Mouse (Mus musculus) brain, embryonic 14.5 days (tissue): ENCODE results near the gene Fancd2.

Experiments
- CTCF ChIP-seq: fragments of 200-500 bp; IDR thresholded peaks from 2 replicates; pipeline ENCODE4 v1.5.1; 2012; ENCODE audit warnings: inconsistent platforms, mild to moderate bottlenecking, moderate library complexity, borderline replicate concordance; ENCODE audit not compliant: insufficient read depth, insufficient read length; ENCODE audit errors: extremely low read depth
- POLR2A ChIP-seq: fragments of 200-500 bp; IDR thresholded peaks from 2 replicates; pipeline ENCODE4 v1.6.1; 2012; ENCODE audit warnings: mild to moderate bottlenecking, inconsistent platforms, borderline replicate concordance; ENCODE audit not compliant: poor library complexity, insufficient read depth, insufficient read length, severe bottlenecking; ENCODE audit errors: extremely low read depth

DNA sequence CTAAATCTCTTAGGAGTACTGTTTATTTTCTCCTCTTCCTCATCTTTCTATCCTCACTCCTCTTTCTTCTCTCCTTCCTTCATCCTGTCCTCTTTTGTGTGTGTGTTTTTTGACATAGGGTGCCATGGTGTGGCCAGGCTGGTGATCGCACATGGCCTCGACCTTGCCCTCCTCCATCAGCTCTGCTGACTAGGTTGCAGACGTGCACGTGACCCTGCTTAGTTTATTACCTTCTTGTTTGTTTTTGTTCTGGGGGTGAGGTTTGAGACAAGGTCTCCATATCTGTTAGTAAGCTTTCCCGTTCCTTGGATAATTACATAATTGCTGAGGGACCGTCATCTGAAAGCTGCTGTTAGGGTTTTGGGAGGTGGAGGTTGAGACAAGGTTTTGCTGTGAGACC is 77.4 kb downstream of the Fancd2 start:
- TF ChIP-seq CTCF = no peak
- TF ChIP-seq POLR2A = no peak
